Mouse (Mus musculus): ENCODE data around the gene Psmg1.
"Not testable (repeated sequence)": the region's sequence is repeated elsewhere in the genome, so short reads cannot be mapped to it uniquely, and the experiment has no call there.

DNA sequence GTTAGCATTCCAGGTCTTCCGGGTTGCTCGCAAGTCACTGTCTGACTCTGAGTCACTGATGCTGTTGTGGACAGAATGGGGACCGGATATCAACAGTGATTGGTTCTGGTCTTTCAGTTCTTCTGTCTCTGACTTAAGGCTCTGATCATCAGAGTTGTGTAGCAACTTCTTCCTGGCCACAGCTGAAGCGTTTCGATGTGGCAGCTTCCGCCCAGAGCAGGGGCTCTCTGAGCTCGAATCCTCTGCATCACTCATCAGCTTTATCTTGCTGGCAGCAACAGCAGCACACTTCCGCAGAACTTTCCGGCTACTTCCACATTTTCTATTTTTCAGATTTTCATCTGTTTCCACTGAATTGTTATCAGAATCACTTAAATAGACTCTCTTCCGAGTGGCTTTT lies 13.5 kb upstream of the Psmg1 start:
- not testable (repeated sequence) for TF ChIP-seq POLR2A (IDR thresholded peaks at IDR 0.05; ENCODE audit: control insufficient read depth in 1 of 2, insufficient read depth in 1 of 2, low read depth in 1 of 2, low read length in 2 of 2, poor library complexity in 1 of 2); POLR2AphosphoS2 (IDR thresholded peaks at IDR 0.05; ENCODE audit: low read length); CTCF (IDR thresholded peaks at IDR 0.05 in 2 of 3, conservative IDR thresholded peaks at IDR 0.05 in 1 of 3; ENCODE audit: control insufficient read depth in 1 of 3, insufficient read depth in 1 of 3, low read depth in 2 of 3, low read length in 3 of 3, poor library complexity in 1 of 3, severe bottlenecking in 1 of 3); EP300 (IDR thresholded peaks at IDR 0.05; ENCODE audit: low read depth in 1 of 2, low read length in 2 of 2)
